27 mouse cellular contexts compared by ENCODE assay signal in genomic region chr7:112658939-112659338, GRCm38 (mm10). TPM values are rescaled to one million over a fixed set of nuclear protein-coding genes. Genes with fewer than 3 reads are reported as not detected.
A peak's percentile ranks its signal among the peaks of the same experiment; 100 is the strongest.
DNase-seq lines count a peak whose midpoint lies in the region; ATAC-seq and TF ChIP-seq lines count a peak whose summit lies in the region.
"Had no signal": no experiment of that assay in that cellular context is flagged by ENCODE, and none has a peak within 500 bp of the region (broad histone marks: within the 10 kb centered on the region; RNA-seq: fewer than 3 reads in every experiment).

No protein-coding gene starts in this region.

- TF ChIP-seq EP300 in heart, adult 2 months (IDR thresholded peaks at IDR 0.05; ENCODE audit: insufficient read depth, low read depth, low read length): no peak

- intact Hi-C loops in heart, postnatal 10 days (cut with DNase I): loop anchor here (5.0 kb wide), 1 partner anchor 97 kb away; no protein-coding TSS in a partner anchor
- intact Hi-C loops in heart, adult 2 months (cut with DNase I): no loop called here

- H3K9ac ChIP-seq in heart, embryonic 11.5 days (ENCODE audit: low read depth, low read length): no peak overlapping the region
- H3K9ac ChIP-seq in heart, embryonic 15.5 days: no peak overlapping the region
- H3K9ac ChIP-seq in heart, adult 2 months (ENCODE audit: low read depth, low read length): no peak overlapping the region
- no peak overlapping the region for H3K9ac ChIP-seq in midbrain, embryonic 11.5 days (ENCODE audit: low read length)
- no peak overlapping the region for H3K9ac ChIP-seq in midbrain, embryonic 13.5 days (replicated peaks)
- H3K9ac ChIP-seq: embryonic facial prominence, embryonic 12.5 days; embryonic facial prominence, embryonic 15.5 days; forebrain, postnatal 0 days; hindbrain, embryonic 13.5 days; intestine, embryonic 15.5 days had no signal

- no peaks in the 10 kb centered on the region for H3K27me3 ChIP-seq in heart, embryonic 11.5 days (ENCODE audit: control insufficient read depth, insufficient read depth, low read length)
- H3K27me3 ChIP-seq in heart, embryonic 15.5 days: no peaks in the 10 kb centered on the region
- no peaks in the 10 kb centered on the region for H3K27me3 ChIP-seq in heart, adult 2 months (ENCODE audit: control insufficient read depth, insufficient read depth, low read length)
- no peaks in the 10 kb centered on the region for H3K27me3 ChIP-seq in midbrain, embryonic 11.5 days (ENCODE audit: control insufficient read depth, insufficient read depth, low read length)
- no peaks in the 10 kb centered on the region for H3K27me3 ChIP-seq in midbrain, embryonic 13.5 days
- H3K27me3 ChIP-seq: embryonic facial prominence, embryonic 12.5 days; embryonic facial prominence, embryonic 15.5 days; hindbrain, embryonic 13.5 days; intestine, embryonic 15.5 days had no signal

- H3K79me2 ChIP-seq in heart, adult 2 months (replicated peaks; ENCODE audit: control insufficient read depth, insufficient read depth, low read length): no peaks in the 10 kb centered on the region

- 84% methylated on average over 3 of the region's 3 CpGs for WGBS in heart, embryonic 11.5 days (ENCODE audit: insufficient replicate concordance)
- 85% methylated on average over 3 of the region's 3 CpGs for WGBS in heart, embryonic 15.5 days
- 83% methylated on average over 3 of the region's 3 CpGs for WGBS in heart, adult 2 months
- 89% methylated on average over 3 of the region's 3 CpGs for WGBS in midbrain, embryonic 11.5 days
- 90% methylated on average over 3 of the region's 3 CpGs for WGBS in midbrain, embryonic 13.5 days

- peak overlapping the region; percentile 92; the same call in 1 of the 2 replicates for H3K27ac ChIP-seq in heart, embryonic 11.5 days (ENCODE audit: low read depth, low read length)
- peak overlapping the region; percentile 88 for H3K27ac ChIP-seq in heart, embryonic 15.5 days
- no peak overlapping the region; the same call in 1 of the 2 replicates for H3K27ac ChIP-seq in heart, adult 2 months
- H3K27ac ChIP-seq in midbrain, embryonic 11.5 days (ENCODE audit: low read depth, low read length): no peak overlapping the region
- H3K27ac ChIP-seq in midbrain, embryonic 13.5 days: no peak overlapping the region
- H3K27ac ChIP-seq: embryonic facial prominence, embryonic 12.5 days; embryonic facial prominence, embryonic 15.5 days; gastrocnemius, adult 2 months; hindbrain, embryonic 10.5 days; hindbrain, embryonic 13.5 days; intestine, embryonic 15.5 days had no signal

- H3K4me3 ChIP-seq in heart, embryonic 11.5 days (ENCODE audit: low read depth, low read length): no peak overlapping the region
- H3K4me3 ChIP-seq in heart, embryonic 15.5 days: no peak overlapping the region
- no peak overlapping the region for H3K4me3 ChIP-seq in heart, adult 2 months
- H3K4me3 ChIP-seq in midbrain, embryonic 11.5 days (ENCODE audit: low read depth, low read length): no peak overlapping the region
- H3K4me3 ChIP-seq in midbrain, embryonic 13.5 days (replicated peaks): no peak overlapping the region
- H3K4me3 ChIP-seq: embryonic facial prominence, embryonic 12.5 days; embryonic facial prominence, embryonic 15.5 days; gastrocnemius, adult 2 months; hindbrain, embryonic 10.5 days; hindbrain, embryonic 13.5 days; intestine, embryonic 15.5 days had no signal

- H3K4me1 ChIP-seq in heart, embryonic 11.5 days (ENCODE audit: control insufficient read depth, insufficient read depth, low read length): peaks cover 67% of the 10 kb centered on the region
- H3K4me1 ChIP-seq in heart, embryonic 15.5 days (replicated peaks): peaks cover 86% of the 10 kb centered on the region
- H3K4me1 ChIP-seq in heart, adult 2 months (ENCODE audit: control insufficient read depth, insufficient read depth, low read length): peaks cover 16% of the 10 kb centered on the region
- H3K4me1 ChIP-seq in midbrain, embryonic 11.5 days (ENCODE audit: control insufficient read depth, insufficient read depth, low read length): peaks cover 5% of the 10 kb centered on the region
- peaks cover 15% of the 10 kb centered on the region for H3K4me1 ChIP-seq in midbrain, embryonic 13.5 days (replicated peaks)

- no peaks in the 10 kb centered on the region for H3K9me3 ChIP-seq in heart, embryonic 11.5 days (replicated peaks; ENCODE audit: control insufficient read depth, low read length)
- no peaks in the 10 kb centered on the region for H3K9me3 ChIP-seq in heart, embryonic 15.5 days (replicated peaks)
- no peaks in the 10 kb centered on the region for H3K9me3 ChIP-seq in midbrain, embryonic 11.5 days (ENCODE audit: control insufficient read depth, low read length)
- no peaks in the 10 kb centered on the region for H3K9me3 ChIP-seq in midbrain, embryonic 13.5 days
- H3K9me3 ChIP-seq: embryonic facial prominence, embryonic 12.5 days; embryonic facial prominence, embryonic 15.5 days; hindbrain, embryonic 10.5 days; intestine, embryonic 15.5 days had no signal

- no peak overlapping the region for H3K4me2 ChIP-seq in heart, embryonic 11.5 days
- H3K4me2 ChIP-seq in heart, embryonic 15.5 days: no peak overlapping the region
- H3K4me2 ChIP-seq in midbrain, embryonic 11.5 days: no peak overlapping the region
- no peak overlapping the region for H3K4me2 ChIP-seq in midbrain, embryonic 13.5 days (replicated peaks)
- H3K4me2 ChIP-seq: embryonic facial prominence, embryonic 12.5 days; embryonic facial prominence, embryonic 15.5 days; hindbrain, embryonic 13.5 days; intestine, embryonic 15.5 days had no signal

- no peaks in the 10 kb centered on the region for H3K36me3 ChIP-seq in heart, embryonic 11.5 days (ENCODE audit: control insufficient read depth, insufficient read depth, low read length)
- no peaks in the 10 kb centered on the region for H3K36me3 ChIP-seq in heart, embryonic 15.5 days
- no peaks in the 10 kb centered on the region; the same call in none of the 2 replicates for H3K36me3 ChIP-seq in heart, adult 2 months (ENCODE audit: control insufficient read depth, insufficient read depth, low read length)
- H3K36me3 ChIP-seq in midbrain, embryonic 11.5 days (ENCODE audit: control insufficient read depth, insufficient read depth, low read length): no peaks in the 10 kb centered on the region
- H3K36me3 ChIP-seq in midbrain, embryonic 13.5 days: no peaks in the 10 kb centered on the region
- H3K36me3 ChIP-seq: embryonic facial prominence, embryonic 12.5 days; embryonic facial prominence, embryonic 15.5 days; hindbrain, embryonic 10.5 days; hindbrain, embryonic 13.5 days; intestine, embryonic 15.5 days had no signal

- TF ChIP-seq POLR2A in heart, adult 2 months (IDR thresholded peaks at IDR 0.05; ENCODE audit: insufficient read depth, low read depth, low read length): no peak

- TF ChIP-seq CTCF in heart, adult 2 months (IDR thresholded peaks at IDR 0.05): no peak

- no peak for ATAC-seq in heart, embryonic 11.5 days (replicated peaks; ENCODE audit: insufficient number of reproducible peaks, low FRiP score, low TSS enrichment)
- no peak for ATAC-seq in heart, embryonic 15.5 days (replicated peaks; ENCODE audit: insufficient number of reproducible peaks, insufficient read depth, low FRiP score, low read depth)
- no peak for ATAC-seq in midbrain, embryonic 11.5 days (ENCODE audit: low FRiP score)
- no peak for ATAC-seq in midbrain, embryonic 13.5 days
- ATAC-seq: CD4-positive, CD25-positive, alpha-beta regulatory T cell, adult 4 months; forebrain, embryonic 14.5 days; forebrain, postnatal 0 days; hindbrain, embryonic 16.5 days; intestine, embryonic 15.5 days had no signal

- DNase-seq in heart, postnatal 10 days: no peak
- no peak for DNase-seq in heart, adult 2 months
- DNase-seq in midbrain, embryonic 11.5 days (ENCODE audit: low spot score, missing footprints): peak; percentile 82
- DNase-seq: adrenal gland, adult 2 months; adrenal gland, postnatal 14 days; cerebellum, adult 11 months; cerebellum, adult 2 months; cerebellum, adult 9-11 months; cerebellum, postnatal 25 days; forebrain, postnatal 0 days; gastrocnemius, adult 2 months; gastrocnemius, postnatal 14 days; kidney, adult 11 months; kidney, adult 8-10 months had no signal

RNA-seq across cellular contexts. Expression of gene Tead1, which starts 20.2 kb away (rescaled TPM):
- polyA plus RNA-seq in heart, embryonic 11.5 days (2014; fragmentation: Nextera tagmentation; extraction: Ambion mirVana): 23.2 and 35.5 TPM in 2 replicates
- total RNA-seq in heart, postnatal 10 days (2021): 100 to 1,000 TPM; 134 to 147 TPM
- 27.5 and 32.3 TPM in 2 replicates for polyA plus RNA-seq in heart, embryonic 15.5 days (2015; fragmentation: Nextera tagmentation; extraction: Ambion mirVana)
- total RNA-seq in heart, adult 2 months (2021): 100 to 1,000 TPM; 169 to 195 TPM
- polyA plus RNA-seq in heart, adult 2 months (2012; rRNA removed): 39.5 and 67.4 TPM in 2 replicates
- polyA plus RNA-seq in midbrain, embryonic 11.5 days (2014; fragmentation: Nextera tagmentation; extraction: Ambion mirVana): 12.3 and 14.3 TPM in 2 replicates
- 16.9 and 18.9 TPM in 2 replicates for polyA plus RNA-seq in midbrain, embryonic 13.5 days (2015; fragmentation: Nextera tagmentation; extraction: Ambion mirVana)
- total RNA-seq: common myeloid progenitor, adult 5-6 weeks; MEL had no signal

Comparison
In these comparisons a context has a peak if more than half of its experiments do, and no peak if none do; other contexts are left out.
1. H3K27ac ChIP-seq: peak in heart, embryonic 11.5 days (single experiment) and heart, embryonic 15.5 days (single experiment); none in heart, adult 2 months (single experiment), midbrain, embryonic 11.5 days (single experiment) and midbrain, embryonic 13.5 days (single experiment).